Comparison of ENCODE assay signal across 19 mouse cellular contexts in the genomic region with DNA sequence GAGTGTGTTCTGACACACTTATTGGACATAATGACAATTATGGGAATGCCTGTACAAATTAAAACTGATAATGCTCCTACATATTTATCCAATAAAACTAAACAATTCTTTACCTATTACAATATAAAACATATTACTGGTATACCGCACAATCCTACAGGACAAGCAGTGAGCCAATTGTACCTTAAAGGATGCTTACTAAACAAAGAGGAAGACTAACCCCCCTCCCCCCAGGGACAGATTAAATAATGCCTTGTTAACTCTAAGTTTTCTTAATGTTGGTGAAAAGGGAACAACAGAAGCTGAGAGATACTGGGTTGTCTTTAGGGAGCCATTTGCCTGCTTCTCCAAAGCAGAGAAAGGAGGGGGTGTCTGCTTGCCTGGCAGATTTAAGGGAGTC. TPM values are rescaled to one million over a fixed set of nuclear protein-coding genes. Genes with fewer than 3 reads are reported as not detected.
"Had no signal": no experiment of that assay in that cellular context is flagged by ENCODE, and none has a peak within 500 bp of the region (broad histone marks: within the 10 kb centered on the region; RNA-seq: fewer than 3 reads in every experiment).

No protein-coding gene starts in this region.

- H3K27me3 ChIP-seq: liver, embryonic 12.5 days; midbrain, embryonic 12.5 days; midbrain, embryonic 15.5 days; neural tube, embryonic 12.5 days had no signal

- H3K4me3 ChIP-seq: liver, embryonic 12.5 days; midbrain, embryonic 10.5 days; midbrain, embryonic 12.5 days; midbrain, embryonic 15.5 days; myocyte; neural tube, embryonic 12.5 days had no signal

- DNase-seq: lung, adult 18-20 months; lung, embryonic 14.5 days; lung, postnatal 10 days; lung, postnatal 4 days; retina, postnatal 1 day; right cerebral cortex, adult 18-20 months; right cerebral cortex, postnatal 25 days; right cerebral cortex, postnatal 4 days; spleen, adult 18-20 months; thymus, adult 2 months; thymus, postnatal 25 days; thymus, postnatal 4 days had no signal

- H3K27ac ChIP-seq: liver, embryonic 12.5 days; liver, embryonic 14.5 days; midbrain, embryonic 10.5 days; midbrain, embryonic 12.5 days; midbrain, embryonic 15.5 days; neural tube, embryonic 12.5 days had no signal

- H3K36me3 ChIP-seq: liver, embryonic 12.5 days; midbrain, embryonic 10.5 days; midbrain, embryonic 12.5 days; midbrain, embryonic 15.5 days; neural tube, embryonic 12.5 days had no signal

- H3K9ac ChIP-seq: liver, embryonic 12.5 days; liver, embryonic 14.5 days; lung, embryonic 14.5 days; midbrain, embryonic 12.5 days; midbrain, embryonic 15.5 days; neural tube, embryonic 12.5 days had no signal

- H3K9me3 ChIP-seq: liver, embryonic 12.5 days; midbrain, embryonic 15.5 days had no signal

- ATAC-seq: liver, embryonic 12.5 days; midbrain, embryonic 15.5 days had no signal

- H3K4me1 ChIP-seq: midbrain, embryonic 10.5 days; midbrain, embryonic 12.5 days; midbrain, embryonic 15.5 days; neural tube, embryonic 12.5 days had no signal

- H3K4me2 ChIP-seq: liver, embryonic 12.5 days; lung, embryonic 14.5 days; midbrain, embryonic 12.5 days; midbrain, embryonic 15.5 days; neural tube, embryonic 12.5 days had no signal

RNA-seq across cellular contexts. Expression of a gene that starts 38.1 kb away (rescaled TPM):
- polyA plus RNA-seq: myocyte had no signal
